Mouse (Mus musculus) heart, embryonic 15.5 days (tissue): ENCODE results near the gene Lrp4. TPM values are rescaled to one million over a fixed set of nuclear protein-coding genes. Genes with fewer than 3 reads are reported as not detected.
A peak's percentile ranks its signal among the peaks of the same experiment; 100 is the strongest.

Source experiments
- ATAC-seq: fragments of 200-750 bp; cut with Nextera tagmentation; replicated peaks from 2 replicates; pipeline ENCODE4 v1.8.0; 2017; ENCODE audit warnings: low read depth, moderate TSS enrichment; ENCODE audit not compliant: insufficient number of reproducible peaks, insufficient read depth, low FRiP score
- H3K27ac ChIP-seq: fragments of 300-500 bp; sonication (generic); 2 replicates; pipeline ENCODE4 v1.5.1; 2015; ENCODE audit warnings: mild to moderate bottlenecking, inconsistent platforms
- H3K27me3 ChIP-seq: fragments of 300-500 bp; sonication (generic); 2 replicates; pipeline ENCODE4 v1.6.1; 2015; ENCODE audit warnings: inconsistent platforms
- H3K36me3 ChIP-seq: fragments of 300-500 bp; sonication (generic); 2 replicates; pipeline ENCODE4 v1.6.1; 2015; ENCODE audit warnings: mild to moderate bottlenecking, inconsistent platforms
- H3K4me1 ChIP-seq: fragments of 300-500 bp; sonication (generic); replicated peaks from 2 replicates; pipeline ENCODE4 v1.6.1; 2015; ENCODE audit warnings: inconsistent platforms
- H3K4me2 ChIP-seq: fragments of 300-500 bp; sonication (generic); 2 replicates; pipeline ENCODE4 v1.6.1; 2015; ENCODE audit warnings: inconsistent platforms, mild to moderate bottlenecking, moderate library complexity
- H3K4me3 ChIP-seq: fragments of 300-500 bp; sonication (generic); 2 replicates; pipeline ENCODE4 v1.5.1; 2015; ENCODE audit warnings: mild to moderate bottlenecking, inconsistent platforms
- H3K9ac ChIP-seq: fragments of 300-500 bp; sonication (generic); 2 replicates; pipeline ENCODE4 v1.6.1; 2015; ENCODE audit warnings: mild to moderate bottlenecking, inconsistent platforms
- H3K9me3 ChIP-seq: fragments of 300-500 bp; sonication (generic); replicated peaks from 2 replicates; pipeline ENCODE4 v1.6.1; 2016; ENCODE audit warnings: inconsistent platforms
- WGBS: fragments of 180-500 bp; shearing (Covaris S2); methylation state at CpG from one replicate; pipeline ENCODE4 v1.1.7; 2015; ENCODE audit warnings: mixed read lengths; 5-methylcytosine and 5-hydroxymethylcytosine counted together
- polyA plus RNA-seq: library from polyadenylated mRNA; unstranded; fragments of >200 nt; fragmentation: Nextera tagmentation; extraction: Ambion mirVana; gene quantifications from 2 replicates; pipeline ENCODE4 v1.2.1, GENCODE M21; 2015

The Lrp4 gene
- polyA plus RNA-seq, 1 experiment from 2014 or later: 3.8 TPM

DNA sequence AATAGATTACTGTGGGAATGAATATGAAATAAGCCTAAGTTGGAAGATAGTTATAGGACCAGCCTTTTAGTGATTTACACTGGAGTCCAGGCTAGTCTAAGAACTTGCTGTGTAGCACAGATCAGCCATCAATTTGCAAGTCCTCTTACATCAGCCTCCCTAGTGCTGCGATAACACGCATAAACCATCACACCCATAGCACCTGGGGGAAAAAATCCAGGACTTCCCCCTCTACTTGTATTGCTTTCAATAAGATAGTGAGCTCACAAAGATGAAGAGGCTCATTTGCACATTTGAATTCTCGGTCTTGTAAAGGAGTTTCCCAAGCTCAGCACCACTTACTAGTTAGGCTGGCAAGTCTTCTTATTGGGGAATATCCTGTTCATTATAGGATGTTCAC is 2.9 kb upstream of the Lrp4 start:
- no peak overlapping the region for H3K9ac ChIP-seq
- no peaks in the 10 kb centered on the region for H3K9me3 ChIP-seq
- peaks cover 22% of the 10 kb centered on the region for H3K4me1 ChIP-seq
- no peak overlapping the region for H3K27ac ChIP-seq
- 82% methylated on average over 3 of the region's 3 CpGs for WGBS
- no peak overlapping the region for H3K4me3 ChIP-seq
- no peak overlapping the region for H3K4me2 ChIP-seq
- H3K36me3 ChIP-seq: no peaks in the 10 kb centered on the region
- H3K27me3 ChIP-seq: no peaks in the 10 kb centered on the region
- no peak for ATAC-seq

DNA sequence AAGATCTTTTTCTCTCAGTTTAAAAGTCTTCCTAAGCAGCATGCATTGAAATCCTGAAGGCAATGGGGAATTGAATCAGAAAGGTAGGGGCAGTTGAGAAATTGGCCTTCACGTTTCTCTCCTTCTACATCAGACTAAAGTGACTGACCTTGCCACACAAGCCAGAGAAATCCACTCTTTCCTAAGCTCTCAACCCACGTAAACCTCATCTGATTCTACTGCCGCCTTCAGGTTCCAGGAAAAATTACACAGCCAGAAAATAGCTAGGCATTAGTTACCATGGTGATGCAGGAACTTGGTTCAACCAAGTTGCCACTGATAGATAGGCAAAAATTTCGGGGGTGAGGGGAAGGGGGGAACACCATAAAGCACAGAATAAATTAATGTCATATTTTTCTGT is 1.5 kb upstream of the Lrp4 start:
- Histone ChIP-seq H3K27ac (no peak overlapping the region), H3K9me3 (no peaks in the 10 kb centered on the region), H3K27me3 (no peaks in the 10 kb centered on the region), H3K4me1 (peaks cover 32% of the 10 kb centered on the region), H3K9ac (no peak overlapping the region), H3K4me3 (no peak overlapping the region), H3K4me2 (no peak overlapping the region), H3K36me3 (no peaks in the 10 kb centered on the region)
- 6% methylated on average over 4 of the region's 4 CpGs for WGBS
- ATAC-seq: no peak

DNA sequence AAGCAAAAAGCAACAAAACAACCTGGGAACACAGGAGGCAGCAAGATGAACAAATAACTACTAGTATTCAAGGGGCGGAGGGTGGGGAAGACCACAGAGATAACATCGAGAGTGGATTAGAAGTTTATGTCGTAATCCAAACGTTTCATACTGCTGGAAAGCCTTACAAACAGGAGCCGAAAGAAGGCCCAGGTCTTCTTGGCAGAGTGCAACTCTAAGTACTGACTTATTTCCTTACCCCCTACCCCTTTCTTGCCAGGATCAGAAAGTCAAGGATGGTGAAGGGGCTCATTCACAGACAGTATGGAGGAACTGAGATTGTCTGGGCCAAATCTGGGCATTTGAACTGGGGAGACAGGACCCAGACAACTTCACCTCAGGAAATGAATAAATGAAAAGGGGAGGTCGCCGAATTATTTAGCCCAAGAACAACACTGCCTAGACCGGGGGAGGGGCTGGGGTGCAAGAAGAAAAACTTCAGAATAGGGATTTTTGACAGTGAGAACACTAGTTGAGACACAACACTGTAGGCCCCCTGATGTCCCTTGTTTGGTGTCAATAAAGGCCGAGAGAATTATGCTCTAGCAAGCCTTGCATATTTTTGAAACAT is 715 bp upstream of the Lrp4 start:
- Histone ChIP-seq H3K4me2 (peak overlapping the region; percentile 95), H3K27ac (peak overlapping the region; percentile 88), H3K36me3 (no peaks in the 10 kb centered on the region), H3K9me3 (no peaks in the 10 kb centered on the region), H3K4me1 (peaks cover 40% of the 10 kb centered on the region), H3K9ac (peak overlapping the region; percentile 85; the same call in 1 of the 2 replicates), H3K27me3 (no peaks in the 10 kb centered on the region), H3K4me3 (peak overlapping the region; percentile 80)
- ATAC-seq: no peak
- 45% methylated on average over 9 of the region's 9 CpGs for WGBS

- Histone ChIP-seq H3K27ac (peak overlapping the region; percentile 88), H3K36me3 (no peaks in the 10 kb centered on the region), H3K4me1 (peaks cover 46% of the 10 kb centered on the region), H3K4me2 (peak overlapping the region; percentile 95), H3K9ac (peak overlapping the region; percentile 85), H3K9me3 (no peaks in the 10 kb centered on the region), H3K4me3 (peak overlapping the region; percentile 80), H3K27me3 (no peaks in the 10 kb centered on the region)
- ATAC-seq: peak; percentile 50
- under 1% methylated on average over 45 of the region's 45 CpGs for WGBS
Measured at GRCm38 (mm10) chr2:91457656-91458251, 443 bp downstream of the Lrp4 start.

DNA sequence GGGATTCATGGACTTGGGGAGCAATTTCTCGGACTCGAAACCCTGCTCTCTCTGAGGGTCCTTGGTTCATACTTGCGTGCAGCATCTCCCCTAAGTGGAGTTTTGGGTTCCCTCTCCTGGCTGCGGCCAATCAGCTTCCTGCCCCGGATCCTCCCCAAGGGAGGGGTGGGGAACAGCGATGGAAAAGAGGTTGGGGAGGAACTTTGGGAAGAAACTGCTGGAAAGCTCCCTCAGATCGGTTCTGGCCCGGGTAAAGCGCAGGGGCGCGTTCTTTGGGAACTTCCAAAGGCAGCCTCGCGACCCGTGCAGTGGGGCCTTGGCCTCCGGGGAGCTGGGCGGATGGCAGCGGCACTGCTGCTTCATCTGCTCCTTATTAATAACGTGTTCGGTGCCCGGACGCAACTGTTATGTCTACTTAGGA is 951 bp downstream of the Lrp4 start:
- Histone ChIP-seq H3K27ac (peak overlapping the region; percentile 88), H3K4me2 (peak overlapping the region; percentile 95), H3K27me3 (no peaks in the 10 kb centered on the region), H3K4me1 (peaks cover 49% of the 10 kb centered on the region), H3K36me3 (no peaks in the 10 kb centered on the region), H3K9me3 (no peaks in the 10 kb centered on the region), H3K4me3 (peak overlapping the region; percentile 80), H3K9ac (peak overlapping the region; percentile 85)
- WGBS: under 1% methylated on average over 21 of the region's 21 CpGs
- ATAC-seq: no peak

GRCm38 (mm10) chr2:91458673-91459391 is 1.5 kb downstream of the Lrp4 start:
- peaks cover 52% of the 10 kb centered on the region for H3K4me1 ChIP-seq
- peak overlapping the region; percentile 85 for H3K9ac ChIP-seq
- no peaks in the 10 kb centered on the region for H3K36me3 ChIP-seq
- WGBS: under 1% methylated on average over 32 of the region's 32 CpGs
- ATAC-seq: peak; percentile 16; the same call in 1 of the 2 replicates
- peak overlapping the region; percentile 95 for H3K4me2 ChIP-seq
- H3K27ac ChIP-seq: peak overlapping the region; percentile 88
- H3K4me3 ChIP-seq: peak overlapping the region; percentile 80
- no peaks in the 10 kb centered on the region for H3K27me3 ChIP-seq
- H3K9me3 ChIP-seq: no peaks in the 10 kb centered on the region

DNA sequence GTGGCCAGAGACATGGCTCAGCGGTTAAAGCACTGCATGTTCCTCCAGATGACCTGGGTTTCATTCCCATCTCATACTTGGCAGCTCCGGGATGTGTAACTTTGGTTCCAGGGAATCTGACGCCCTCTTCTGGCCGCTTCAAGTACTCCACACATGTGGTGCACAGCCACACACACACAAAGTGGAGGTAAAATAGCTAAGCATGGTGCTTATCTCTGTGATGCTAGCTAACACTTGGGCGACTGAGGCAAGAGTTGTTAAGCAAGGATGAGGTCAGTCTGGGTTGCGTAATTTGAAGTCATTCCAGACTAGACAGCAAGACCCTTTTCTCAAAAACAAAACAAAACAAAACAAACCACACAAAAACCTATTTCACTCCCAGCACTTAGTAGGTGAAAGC is 2.8 kb downstream of the Lrp4 start:
- Histone ChIP-seq H3K9me3 (no peaks in the 10 kb centered on the region), H3K4me3 (0 out of 2 replicates have a peak overlapping the region, but pooled peaks have one; percentile 80), H3K4me2 (peak overlapping the region; percentile 95; the same call in 1 of the 2 replicates), H3K9ac (no peak overlapping the region), H3K36me3 (no peaks in the 10 kb centered on the region), H3K27me3 (no peaks in the 10 kb centered on the region), H3K4me1 (peaks cover 52% of the 10 kb centered on the region), H3K27ac (peak overlapping the region; percentile 88)
- WGBS: 91% methylated on average over 6 of the region's 6 CpGs
- no peak for ATAC-seq

DNA sequence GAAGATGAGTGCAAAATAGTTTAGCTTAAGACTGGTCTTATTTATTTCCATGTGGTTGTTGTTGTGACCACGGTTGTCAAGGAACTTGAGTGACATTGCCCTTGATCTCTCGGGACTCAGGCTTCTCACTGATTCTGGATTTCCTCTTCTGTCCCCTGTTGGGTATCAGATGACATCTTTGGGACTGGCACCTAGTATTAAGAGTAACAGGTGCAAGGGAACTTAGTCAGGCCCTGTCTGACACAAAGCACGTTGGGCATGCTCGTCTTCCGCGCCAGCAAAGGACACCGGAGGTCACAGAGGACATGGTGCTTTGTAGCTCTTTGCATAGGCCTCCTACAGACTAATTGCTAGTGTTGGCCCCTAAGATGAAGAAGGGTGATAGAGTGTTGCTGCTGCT is 3.5 kb downstream of the Lrp4 start:
- Histone ChIP-seq H3K27me3 (no peaks in the 10 kb centered on the region), H3K9ac (no peak overlapping the region), H3K4me2 (no peak overlapping the region), H3K27ac (peak overlapping the region; percentile 76), H3K4me3 (no peak overlapping the region), H3K4me1 (peaks cover 52% of the 10 kb centered on the region), H3K9me3 (no peaks in the 10 kb centered on the region), H3K36me3 (no peaks in the 10 kb centered on the region)
- WGBS: 54% methylated on average over 7 of the region's 7 CpGs
- no peak for ATAC-seq

GRCm38 (mm10) chr2:91461341-91461740 is 4.0 kb downstream of the Lrp4 start:
- Histone ChIP-seq H3K4me3 (no peak overlapping the region), H3K36me3 (no peaks in the 10 kb centered on the region), H3K4me1 (peaks cover 52% of the 10 kb centered on the region), H3K4me2 (peak overlapping the region; percentile 16; the same call in 1 of the 2 replicates), H3K27ac (peak overlapping the region; percentile 76), H3K27me3 (no peaks in the 10 kb centered on the region), H3K9me3 (no peaks in the 10 kb centered on the region), H3K9ac (no peak overlapping the region)
- ATAC-seq: no peak
- WGBS: 34% methylated on average over 3 of the region's 3 CpGs

GRCm38 (mm10) chr2:91462196-91462595 is 4.9 kb downstream of the Lrp4 start:
- no peaks in the 10 kb centered on the region for H3K9me3 ChIP-seq
- peak overlapping the region; percentile 16; the same call in 1 of the 2 replicates for H3K4me2 ChIP-seq
- 23% methylated on average over 2 of the region's 2 CpGs for WGBS
- H3K4me1 ChIP-seq: peaks cover 49% of the 10 kb centered on the region
- H3K27me3 ChIP-seq: no peaks in the 10 kb centered on the region
- H3K27ac ChIP-seq: peak overlapping the region; percentile 76; the same call in 1 of the 2 replicates
- no peak for ATAC-seq
- no peaks in the 10 kb centered on the region for H3K36me3 ChIP-seq
- no peak overlapping the region for H3K4me3 ChIP-seq
- H3K9ac ChIP-seq: no peak overlapping the region

DNA sequence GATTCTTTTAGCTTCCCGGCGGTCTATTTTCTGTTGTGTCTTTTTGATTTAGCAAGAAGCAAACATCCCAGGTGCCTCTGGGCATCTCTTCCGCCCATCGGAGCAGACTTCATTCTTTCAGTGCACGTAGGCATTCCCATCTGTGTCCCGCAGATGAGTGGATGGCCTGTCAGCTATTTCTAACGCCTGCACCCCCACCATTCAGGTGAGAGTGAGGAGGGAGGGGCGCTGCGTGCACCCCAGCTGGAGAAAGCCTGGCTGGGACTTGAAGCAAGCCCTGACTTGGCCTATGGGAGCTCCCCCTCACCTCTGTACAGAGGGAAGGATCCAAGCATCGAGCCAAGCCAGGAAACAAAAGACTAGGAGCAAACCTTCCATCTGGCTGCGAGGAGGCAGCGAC is 5.4 kb downstream of the Lrp4 start:
- Histone ChIP-seq H3K27ac (peak overlapping the region; percentile 76; the same call in 1 of the 2 replicates), H3K9me3 (no peaks in the 10 kb centered on the region), H3K36me3 (no peaks in the 10 kb centered on the region), H3K4me1 (peaks cover 49% of the 10 kb centered on the region), H3K4me3 (no peak overlapping the region), H3K9ac (no peak overlapping the region), H3K4me2 (peak overlapping the region; percentile 14; the same call in 1 of the 2 replicates), H3K27me3 (no peaks in the 10 kb centered on the region)
- 24% methylated on average over 12 of the region's 12 CpGs for WGBS
- no peak for ATAC-seq
